Mouse (Mus musculus) testis, adult 2 months (tissue): ENCODE results near the gene Vcam1. TPM values are rescaled to one million over a fixed set of nuclear protein-coding genes. Genes with fewer than 3 reads are reported as not detected.

ENCODE experiments used
- H3K27ac ChIP-seq: fragments of 200-500 bp; 2 replicates; pipeline ENCODE4 v1.5.1; 2012; ENCODE audit warnings: low read depth, low read length; ENCODE audit not compliant: control insufficient read depth, insufficient read depth
- H3K27me3 ChIP-seq: fragments of 200-500 bp; 2 replicates; pipeline ENCODE4 v1.6.1; 2012; ENCODE audit warnings: mild to moderate bottlenecking, low read length, moderate library complexity; ENCODE audit not compliant: control insufficient read depth, insufficient read depth
- H3K36me3 ChIP-seq: fragments of 200-500 bp; 2 replicates; pipeline ENCODE4 v1.6.1; 2012; ENCODE audit warnings: mild to moderate bottlenecking, low read length; ENCODE audit not compliant: control insufficient read depth, insufficient read depth
- H3K4me1 ChIP-seq: fragments of 200-500 bp; 2 replicates; pipeline ENCODE4 v1.6.1; 2012; ENCODE audit warnings: low read length; ENCODE audit not compliant: control insufficient read depth, insufficient read depth
- H3K4me3 ChIP-seq: fragments of 200-500 bp; 2 replicates; pipeline ENCODE4 v1.5.1; 2012; ENCODE audit warnings: low read depth, mild to moderate bottlenecking, low read length, moderate library complexity, mixed read lengths; ENCODE audit not compliant: control insufficient read depth
- CTCF ChIP-seq: fragments of 200-500 bp; IDR thresholded peaks from 2 replicates; pipeline ENCODE4 v1.5.1; 2012; ENCODE audit warnings: low read depth, mild to moderate bottlenecking, inconsistent platforms, low read length, moderate library complexity; ENCODE audit not compliant: control insufficient read depth, insufficient read depth, insufficient replicate concordance
- POLR2A ChIP-seq: fragments of 200-500 bp; IDR thresholded peaks from 2 replicates; pipeline ENCODE4 v1.6.1; 2012; ENCODE audit warnings: low read depth, mild to moderate bottlenecking, inconsistent platforms, low read length, moderate library complexity; ENCODE audit not compliant: control insufficient read depth
- polyA plus RNA-seq: library from polyadenylated mRNA; depleted of rRNA; stranded (reverse); fragments of >200 nt; gene quantifications from 2 replicates; pipeline ENCODE4 v1.2.3, GENCODE M21; 2012; rRNA removed

The Vcam1 gene
- polyA plus RNA-seq, 1 experiment, result 39.0 TPM

DNA sequence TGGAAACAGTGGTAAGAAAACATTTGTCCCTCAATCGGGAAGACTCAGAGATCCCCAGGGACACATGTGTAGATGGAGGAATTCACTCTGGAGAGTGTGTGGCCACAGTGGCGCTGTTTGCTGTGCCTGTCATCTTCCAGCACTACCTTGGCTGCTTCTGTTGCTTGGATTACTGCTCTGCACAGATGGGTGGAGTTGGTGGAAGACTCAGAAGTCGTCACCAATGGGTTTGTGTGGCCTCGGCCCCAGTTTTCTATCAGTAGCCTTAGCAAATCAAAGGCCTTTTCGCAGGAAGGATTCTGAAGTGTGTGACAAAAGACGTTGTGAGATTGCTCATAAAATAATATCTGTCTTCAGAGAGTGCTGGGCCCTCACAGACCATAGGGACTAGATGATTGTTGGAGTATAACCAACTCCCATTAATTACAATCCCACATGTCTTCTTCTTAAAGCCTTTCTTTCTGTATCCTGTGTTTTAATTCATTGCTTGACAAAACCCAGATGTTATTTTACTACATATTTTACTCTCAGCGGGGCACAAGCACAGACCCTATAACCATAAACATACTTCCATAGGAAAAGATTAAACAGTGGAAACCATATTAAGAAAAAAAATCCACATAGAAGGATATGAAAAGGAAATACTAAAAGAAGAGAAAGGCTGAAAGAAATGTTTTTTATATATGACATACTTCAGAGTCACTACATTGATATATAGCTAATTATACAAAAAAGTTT is 48.4 kb downstream of the Vcam1 start:
- H3K27ac ChIP-seq, result no peak overlapping the region
- TF ChIP-seq POLR2A, result no peak
- no peak for TF ChIP-seq CTCF

DNA sequence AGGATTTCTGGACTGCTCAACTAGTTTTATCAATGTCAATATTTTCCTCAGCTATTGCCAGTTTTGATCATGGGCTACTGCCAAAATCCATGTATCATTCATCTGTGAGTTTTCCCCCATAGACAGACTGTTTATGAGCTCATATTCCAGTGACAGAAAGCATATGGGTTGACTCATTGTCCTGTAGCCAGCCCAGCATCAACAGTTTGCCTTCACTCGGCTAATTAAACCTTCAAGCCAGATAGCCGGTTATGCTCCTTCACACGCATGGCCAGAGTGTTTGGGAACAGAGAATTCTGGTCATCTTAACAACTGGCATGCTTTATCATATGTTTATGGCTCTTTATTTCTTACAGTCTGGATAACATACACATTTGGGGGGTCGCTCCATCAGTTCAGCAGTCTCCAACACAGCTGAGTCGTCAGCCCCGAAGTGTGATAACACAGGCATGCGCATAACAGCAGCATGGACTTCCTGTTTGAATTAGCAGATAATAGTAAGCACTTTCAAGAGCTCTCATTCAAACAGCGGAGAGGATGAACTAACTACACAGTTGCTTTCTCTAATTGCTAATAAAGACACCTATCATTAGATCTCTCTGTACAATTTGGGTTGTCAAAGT is 49.2 kb downstream of the Vcam1 start:
- Histone ChIP-seq H3K27ac (no peak overlapping the region), H3K4me3 (no peak overlapping the region), H3K4me1 (no peaks in the 10 kb centered on the region), H3K27me3 (no peaks in the 10 kb centered on the region), H3K36me3 (no peaks in the 10 kb centered on the region)
- no peak for TF ChIP-seq POLR2A
- no peak for TF ChIP-seq CTCF

More for the DNA sequence above, 48.4 kb downstream of the Vcam1 start:
- no peaks in the 10 kb centered on the region for H3K36me3 ChIP-seq
- H3K4me1 ChIP-seq, result no peaks in the 10 kb centered on the region
- H3K4me3 ChIP-seq, result no peak overlapping the region
- no peaks in the 10 kb centered on the region for H3K27me3 ChIP-seq

DNA sequence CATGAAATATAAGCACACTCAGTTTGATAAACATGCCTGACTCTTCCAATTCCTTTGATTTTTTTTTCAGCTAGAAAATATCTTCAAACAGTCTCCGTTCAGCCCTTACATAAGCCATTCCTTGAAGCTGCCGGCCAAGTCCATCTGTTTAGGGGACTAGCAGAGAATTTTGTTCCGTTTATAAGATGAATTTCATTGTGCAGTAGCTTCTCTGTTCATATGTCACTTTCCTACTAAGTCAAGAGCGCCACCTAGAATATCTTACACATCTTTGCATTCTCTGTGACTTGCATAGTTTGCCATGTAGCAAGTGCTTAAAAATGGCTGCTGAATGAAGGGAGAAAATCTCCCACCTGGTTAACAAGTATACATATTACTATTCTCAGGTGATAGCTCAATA is 51.0 kb downstream of the Vcam1 start:
- H3K4me1 ChIP-seq, result no peaks in the 10 kb centered on the region
- no peak for TF ChIP-seq CTCF
- TF ChIP-seq POLR2A, result no peak
- H3K4me3 ChIP-seq, result no peak overlapping the region
- no peaks in the 10 kb centered on the region for H3K36me3 ChIP-seq
- H3K27me3 ChIP-seq, result no peaks in the 10 kb centered on the region
- H3K27ac ChIP-seq, result no peak overlapping the region

DNA sequence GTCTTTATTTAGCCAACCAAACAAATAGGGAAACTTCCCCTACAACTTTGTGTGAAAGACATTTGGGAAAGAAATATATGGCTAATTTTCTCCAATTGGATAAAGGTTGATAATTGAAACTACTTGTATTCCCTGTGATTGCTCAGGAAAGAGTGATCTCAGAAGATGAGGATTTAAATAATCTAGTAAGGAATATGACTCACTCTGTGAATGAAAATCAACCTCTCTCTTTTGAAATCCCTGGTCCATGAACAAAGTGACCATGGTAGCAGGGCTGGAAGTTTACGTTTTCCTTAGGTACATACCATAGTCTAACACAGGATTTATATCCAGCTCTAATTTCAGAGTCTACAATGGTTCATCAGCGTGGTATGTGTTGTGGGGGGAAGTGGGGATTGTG is 52.7 kb downstream of the Vcam1 start:
- TF ChIP-seq POLR2A, result no peak
- TF ChIP-seq CTCF, result no peak
- no peak overlapping the region for H3K4me3 ChIP-seq
- no peaks in the 10 kb centered on the region for H3K4me1 ChIP-seq
- no peaks in the 10 kb centered on the region for H3K27me3 ChIP-seq
- no peak overlapping the region for H3K27ac ChIP-seq
- H3K36me3 ChIP-seq, result no peaks in the 10 kb centered on the region

DNA sequence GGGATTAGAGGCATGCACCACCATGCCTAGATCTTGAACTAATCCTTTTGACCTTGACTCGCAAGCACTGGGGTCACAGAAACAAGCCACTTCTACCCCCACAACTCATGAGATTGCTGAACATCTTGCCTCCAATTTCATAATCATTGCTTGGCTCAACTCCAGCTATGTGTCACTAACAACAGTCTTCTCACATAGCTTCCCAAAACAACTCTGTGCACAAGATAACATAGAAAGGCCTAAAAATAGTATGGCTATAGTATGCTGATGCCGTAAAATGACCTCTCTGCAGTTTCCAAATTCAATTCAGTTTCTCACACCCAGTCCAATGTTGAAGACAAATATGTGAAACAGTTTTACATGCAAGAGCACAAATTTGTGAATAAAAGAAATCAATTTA is 56.9 kb downstream of the Vcam1 start:
- Histone ChIP-seq H3K4me3 (no peak overlapping the region), H3K27ac (no peak overlapping the region), H3K27me3 (no peaks in the 10 kb centered on the region), H3K36me3 (no peaks in the 10 kb centered on the region), H3K4me1 (no peaks in the 10 kb centered on the region)
- TF ChIP-seq CTCF (no peak), POLR2A (no peak)

DNA sequence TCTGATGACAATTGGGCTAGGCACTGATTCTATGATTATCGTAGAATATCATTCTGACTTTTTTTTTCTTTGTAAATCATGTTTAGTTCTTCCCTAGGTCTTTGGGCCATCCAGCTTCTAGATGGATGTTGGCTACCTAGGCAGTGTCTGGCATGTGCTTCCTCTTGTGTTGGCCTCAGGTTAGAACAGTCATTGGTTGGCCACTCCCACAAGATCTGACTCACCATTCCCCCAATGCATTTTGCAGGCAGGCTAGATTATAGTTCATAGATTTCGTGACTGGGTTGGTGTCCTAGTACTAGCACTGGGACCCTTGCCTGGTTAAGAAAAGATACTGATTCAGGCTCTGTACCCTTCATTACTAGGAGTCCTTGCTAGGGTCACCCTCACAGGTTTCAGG is 67.3 kb downstream of the Vcam1 start:
- Histone ChIP-seq H3K4me1 (no peaks in the 10 kb centered on the region), H3K36me3 (no peaks in the 10 kb centered on the region), H3K27ac (no peak overlapping the region), H3K27me3 (no peaks in the 10 kb centered on the region), H3K4me3 (no peak overlapping the region)
- TF ChIP-seq CTCF, result no peak
- TF ChIP-seq POLR2A, result no peak

DNA sequence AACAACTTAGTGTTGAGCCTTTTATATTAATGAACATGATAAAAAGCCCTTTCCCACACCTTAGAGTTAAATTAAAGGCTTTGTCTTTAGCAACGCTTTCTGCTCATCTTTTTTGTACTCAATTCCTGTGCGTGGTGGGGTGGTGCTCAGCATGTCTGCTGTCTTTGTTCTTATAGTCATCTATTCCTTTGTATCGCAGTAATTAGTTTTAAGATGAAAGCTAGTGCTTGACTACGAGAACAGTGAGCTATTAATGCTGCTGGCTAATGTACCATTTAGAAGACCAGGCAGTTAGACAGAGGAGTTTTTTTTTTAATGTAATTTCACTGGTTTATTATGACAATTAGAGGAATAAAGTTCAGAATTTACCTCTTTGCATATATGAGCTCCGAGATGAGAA is 69.2 kb downstream of the Vcam1 start:
- Histone ChIP-seq H3K4me3 (no peak overlapping the region), H3K36me3 (no peaks in the 10 kb centered on the region), H3K27ac (no peak overlapping the region), H3K4me1 (no peaks in the 10 kb centered on the region), H3K27me3 (no peaks in the 10 kb centered on the region)
- TF ChIP-seq POLR2A (no peak), CTCF (no peak)

Other genes starting within 250 kb of the Vcam1 start
- gene Dph5, start 241.9 kb downstream of the Vcam1 start, polyA plus RNA-seq, result 2.6 and 3.8 TPM in 2 replicates
- 2.7 and 4.3 TPM in 2 replicates for gene Slc30a7, start 122.3 kb downstream of the Vcam1 start, polyA plus RNA-seq
- 5.6 TPM in 2 replicates for gene Extl2, start 122.2 kb downstream of the Vcam1 start, polyA plus RNA-seq
- gene Gpr88, start 123.8 kb upstream of the Vcam1 start, polyA plus RNA-seq, result 0.20 and 0.38 TPM in 2 replicates